Mouse (Mus musculus): ENCODE measurements at regions not wholly inside any gene's neighbourhood (a gene's known extent, or its start where the extent isn't known, plus 50 kb on each side); places are given as distances from the start of the nearest gene placed in this dataset.

GRCm38 (mm10) chr5:51752024-51752423 is 184.5 kb upstream of the Ppargc1a start:
- no peak for DNase-seq

- no peak for DNase-seq
Measured at GRCm38 (mm10) chr5:51750456-51750855, 182.9 kb upstream of the Ppargc1a start.

GRCm38 (mm10) chr5:51740893-51741292 is 173.4 kb upstream of the Ppargc1a start:
- DNase-seq: no peak

- DNase-seq: no peak
Measured at GRCm38 (mm10) chr5:51730241-51730640, 162.7 kb upstream of the Ppargc1a start.

DNA sequence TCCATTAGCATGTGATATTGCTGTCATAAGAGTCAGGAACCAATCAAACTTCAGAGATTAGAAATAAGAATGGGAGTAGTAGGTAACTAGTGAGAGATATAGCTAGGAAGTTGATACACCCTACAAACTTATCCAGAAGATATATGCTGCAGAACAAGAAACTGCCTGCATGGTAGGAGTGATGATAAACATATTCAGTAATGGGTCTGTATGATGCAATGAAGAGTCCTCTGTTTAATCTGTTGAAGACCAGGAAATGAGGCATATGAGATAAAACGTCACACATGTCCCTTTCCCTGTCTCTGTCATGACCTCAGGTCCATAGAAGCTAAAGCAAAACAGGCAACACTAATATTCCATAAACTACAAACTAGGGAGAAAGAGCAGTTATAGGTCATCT is 162.2 kb upstream of the Ppargc1a start:
- DNase-seq: no peak

GRCm38 (mm10) chr5:51726762-51727161 is 159.2 kb upstream of the Ppargc1a start:
- no peak for DNase-seq

DNA sequence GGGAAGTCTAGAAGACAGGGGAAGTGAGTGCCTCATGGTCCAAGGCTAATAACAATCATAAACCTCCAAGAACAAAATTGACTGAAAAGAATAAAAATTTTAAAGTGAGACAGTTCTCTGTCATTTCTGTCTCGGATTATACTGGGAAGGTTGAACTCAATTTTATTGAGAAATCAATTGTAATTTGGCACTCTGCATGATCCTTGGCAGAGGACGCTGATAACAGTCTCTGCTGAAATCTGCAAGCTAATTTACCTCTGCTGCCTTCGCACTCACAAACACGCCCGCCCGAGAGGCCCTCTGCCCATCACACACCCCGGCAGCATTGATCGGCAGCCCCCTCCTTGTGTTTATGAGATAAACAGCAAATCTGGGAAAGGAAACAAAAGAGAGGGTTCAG is 151.4 kb upstream of the Ppargc1a start:
- no peak for DNase-seq

- no peak for DNase-seq
Measured at GRCm38 (mm10) chr5:51718451-51718850, 150.9 kb upstream of the Ppargc1a start.

DNA sequence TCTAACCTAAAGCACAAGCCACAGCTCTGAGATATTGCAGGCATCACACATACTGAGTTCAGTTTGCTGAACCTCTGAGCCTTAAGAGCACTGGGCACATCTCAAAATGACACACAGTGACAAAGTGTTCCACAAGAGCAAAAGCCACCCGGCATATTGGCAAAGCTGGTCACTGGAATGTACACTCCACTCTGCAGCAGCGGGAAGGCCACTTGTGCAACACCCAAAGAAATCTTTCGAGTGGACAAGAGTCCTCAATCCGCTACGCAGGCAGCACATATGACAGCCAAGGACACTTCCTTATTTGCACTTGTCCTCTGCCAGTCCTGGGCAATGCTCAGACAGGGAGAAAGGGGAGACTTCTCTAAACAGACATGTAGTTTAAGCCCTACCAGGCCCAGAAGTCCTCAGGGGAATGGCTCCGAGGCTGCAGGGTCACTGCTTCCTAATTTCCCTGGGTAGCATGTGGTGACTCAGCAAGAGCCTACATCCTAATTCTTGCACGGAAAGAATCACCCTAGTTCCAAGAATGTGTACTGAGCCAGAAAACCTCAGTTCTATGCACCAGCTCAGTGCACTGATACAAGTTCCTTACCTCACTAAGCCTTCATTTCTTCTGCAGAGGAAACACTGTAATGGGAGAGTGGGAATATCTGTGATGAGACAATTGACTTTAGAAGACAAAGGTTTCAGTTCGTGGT is 144.5 kb upstream of the Ppargc1a start:
- no peak for DNase-seq

GRCm38 (mm10) chr5:51710664-51711063 is 143.1 kb upstream of the Ppargc1a start:
- no peak for DNase-seq

- DNase-seq: no peak
Measured at GRCm38 (mm10) chr5:51709447-51709991, 142.0 kb upstream of the Ppargc1a start.

GRCm38 (mm10) chr5:51679884-51680283 is 112.4 kb upstream of the Ppargc1a start:
- no peak for DNase-seq

GRCm38 (mm10) chr5:51671190-51671589 is 103.7 kb upstream of the Ppargc1a start:
- DNase-seq: no peak

GRCm38 (mm10) chr5:51665241-51665640 is 97.7 kb upstream of the Ppargc1a start:
- DNase-seq: no peak

DNA sequence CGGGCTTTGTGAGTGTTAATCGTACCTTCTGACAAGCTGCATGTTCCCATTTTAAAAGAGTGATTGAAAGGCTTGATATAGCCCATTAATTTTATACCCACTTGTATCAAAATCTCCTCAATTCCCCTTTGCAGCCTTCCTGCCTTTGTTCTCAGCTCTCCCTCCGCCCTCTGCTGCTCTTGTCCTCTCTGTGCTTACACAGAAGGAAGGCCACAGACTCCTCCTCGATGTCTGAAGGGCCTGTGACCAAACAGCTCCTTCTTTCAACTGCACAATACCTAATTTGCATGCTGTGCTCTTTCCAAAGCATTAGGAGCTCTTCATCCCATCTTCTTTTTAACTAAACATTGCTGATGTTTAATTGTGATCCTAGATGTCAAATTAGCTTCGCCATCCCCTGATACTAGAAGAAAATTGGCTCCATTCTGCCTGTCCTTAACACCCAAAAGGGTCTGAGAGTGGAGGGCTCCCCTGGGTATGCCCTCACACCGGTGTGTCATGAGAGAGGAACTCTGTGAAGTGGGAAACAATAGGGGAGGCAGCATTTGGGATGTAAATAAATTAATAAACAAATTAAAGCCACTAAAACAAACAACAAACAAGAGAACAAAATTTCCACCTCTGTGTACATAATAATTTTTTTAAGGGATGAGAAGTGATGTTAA is 90.8 kb upstream of the Ppargc1a start:
- DNase-seq: no peak

- DNase-seq: no peak
Measured at GRCm38 (mm10) chr5:51653507-51653906, 86.0 kb upstream of the Ppargc1a start.

DNA sequence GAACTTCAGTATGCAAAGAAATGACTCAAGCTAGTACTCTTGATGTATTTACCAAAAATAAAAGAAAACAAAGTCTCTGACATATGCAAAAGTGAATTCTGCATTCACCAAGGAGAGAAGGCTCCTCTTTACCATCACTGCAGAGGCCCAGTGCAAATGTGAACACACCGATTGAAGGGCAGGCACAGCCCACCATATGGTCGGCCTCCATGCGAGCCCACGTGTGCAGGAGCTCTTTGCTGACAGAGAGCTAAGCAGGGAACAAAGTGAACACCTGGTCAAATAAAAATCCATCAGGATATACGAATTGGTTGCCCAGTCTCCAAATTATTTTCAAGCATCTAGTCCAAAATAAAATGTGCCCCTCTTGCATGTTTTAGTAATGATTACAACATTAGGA is 56.9 kb upstream of the Ppargc1a start:
- peak; percentile 27 for DNase-seq

Measured in cerebellum, adult 11-12 months (tissue).